Mouse (Mus musculus) hindbrain, embryonic 13.5 days (tissue): ENCODE measurements around the gene Slc22a14. TPM values are rescaled to one million over a fixed set of nuclear protein-coding genes. Genes with fewer than 3 reads are reported as not detected.

Source experiments
- ATAC-seq: fragments of 200-750 bp; cut with Nextera tagmentation; 2 replicates; pipeline ENCODE4 v1.8.0; 2017; ENCODE audit warnings: moderate TSS enrichment; ENCODE audit not compliant: low FRiP score
- H3K27ac ChIP-seq: fragments of 300-500 bp; sonication (generic); 2 replicates; pipeline ENCODE4 v1.5.1; 2015; ENCODE audit warnings: inconsistent platforms, mild to moderate bottlenecking, moderate library complexity
- H3K27me3 ChIP-seq: fragments of 300-500 bp; sonication (generic); 2 replicates; pipeline ENCODE4 v1.6.1; 2015; ENCODE audit warnings: mild to moderate bottlenecking, inconsistent platforms
- H3K36me3 ChIP-seq: fragments of 300-500 bp; sonication (generic); 2 replicates; pipeline ENCODE4 v1.6.1; 2015; ENCODE audit warnings: mild to moderate bottlenecking, inconsistent platforms
- H3K4me1 ChIP-seq: fragments of 300-500 bp; sonication (generic); replicated peaks from 2 replicates; pipeline ENCODE4 v1.6.1; 2015; ENCODE audit warnings: inconsistent platforms
- H3K4me2 ChIP-seq: fragments of 300-500 bp; sonication (generic); 2 replicates; pipeline ENCODE4 v1.6.1; 2015; ENCODE audit warnings: inconsistent platforms, mild to moderate bottlenecking, moderate library complexity
- H3K4me3 ChIP-seq: fragments of 300-500 bp; sonication (generic); 2 replicates; pipeline ENCODE4 v1.5.1; 2015; ENCODE audit warnings: mild to moderate bottlenecking, inconsistent platforms
- H3K9ac ChIP-seq: fragments of 300-500 bp; sonication (generic); 2 replicates; pipeline ENCODE4 v1.6.1; 2015; ENCODE audit warnings: mild to moderate bottlenecking, inconsistent platforms
- H3K9me3 ChIP-seq: fragments of 300-500 bp; sonication (generic); 2 replicates; pipeline ENCODE4 v1.6.1; 2016; ENCODE audit warnings: inconsistent platforms
- WGBS: fragments of 180-500 bp; shearing (Covaris S2); methylation state at CpG from one replicate; pipeline ENCODE4 v1.1.7; 2015; 5-methylcytosine and 5-hydroxymethylcytosine counted together
- polyA plus RNA-seq: library from polyadenylated mRNA; unstranded; fragments of >200 nt; fragmentation: Nextera tagmentation; extraction: Ambion mirVana; gene quantifications from 2 replicates; pipeline ENCODE4 v1.2.1, GENCODE M21; 2015

Gene Slc22a14
- polyA plus RNA-seq, 1 experiment from 2014 or later, result not detected

DNA sequence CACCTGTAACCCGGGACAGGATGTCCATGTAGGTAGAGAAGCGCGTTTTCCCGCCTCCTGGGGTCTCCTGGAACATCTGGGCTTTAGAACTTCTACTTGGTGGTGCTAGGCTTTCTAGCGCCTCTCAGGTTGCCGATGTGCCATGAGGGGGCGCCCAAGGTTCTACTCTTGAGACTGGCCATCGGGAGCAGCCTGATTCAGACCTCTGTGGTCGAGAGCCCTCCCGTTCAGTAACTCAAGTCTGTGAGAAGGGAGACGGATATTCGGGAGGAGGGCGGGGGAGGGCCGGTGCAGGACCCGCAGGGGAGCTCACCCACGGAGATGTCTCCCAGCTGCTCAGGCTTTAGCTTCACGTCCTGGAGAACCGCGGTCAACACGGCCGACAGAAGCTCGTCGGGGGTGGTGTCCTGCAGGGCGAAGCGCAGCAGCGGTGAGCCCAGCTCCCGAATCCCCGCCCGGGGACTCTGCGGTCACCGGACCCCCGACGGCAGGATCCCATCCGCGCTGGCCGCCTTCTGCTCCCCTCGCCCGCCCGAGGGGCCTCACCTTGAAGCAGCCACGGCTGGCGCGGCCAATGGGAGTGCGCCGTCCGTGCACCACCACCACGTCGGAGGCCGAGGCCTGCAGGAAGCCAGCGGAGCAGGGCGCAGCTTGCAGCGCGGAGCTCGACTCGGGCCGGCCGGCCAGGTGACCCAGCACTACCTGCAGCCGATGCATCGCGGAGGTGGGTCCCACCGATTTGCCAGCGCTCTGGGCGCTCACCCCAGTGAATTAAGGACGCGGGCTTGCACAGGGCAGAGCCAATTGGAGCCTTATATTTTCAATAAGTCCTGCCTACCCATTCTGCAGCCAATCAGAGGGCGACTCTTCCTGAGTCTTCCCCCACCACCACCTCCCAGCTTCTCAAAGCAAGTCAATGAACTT, 208.8 kb downstream of the Slc22a14 start, which contains the start of gene Acaa1b:
Acaa1b (minus strand) TSS at position 816 of the 924 bp plus-strand sequence.
- WGBS, result 1% methylated on average over 64 of the region's 65 CpGs
- Histone ChIP-seq H3K9me3 (no peaks in the 10 kb centered on the region), H3K27me3 (peaks cover 28% of the 10 kb centered on the region), H3K36me3 (no peaks in the 10 kb centered on the region), H3K4me2 (peak within 1 kb of the TSS; percentile 60), H3K27ac (no peak within 1 kb of the TSS), H3K4me1 (no peaks in the 10 kb centered on the region; the same call in 1 of the 2 replicates), H3K4me3 (peak within 1 kb of the TSS; percentile 57), H3K9ac (peak within 1 kb of the TSS; percentile 68)
- peak; percentile 92 for ATAC-seq

DNA sequence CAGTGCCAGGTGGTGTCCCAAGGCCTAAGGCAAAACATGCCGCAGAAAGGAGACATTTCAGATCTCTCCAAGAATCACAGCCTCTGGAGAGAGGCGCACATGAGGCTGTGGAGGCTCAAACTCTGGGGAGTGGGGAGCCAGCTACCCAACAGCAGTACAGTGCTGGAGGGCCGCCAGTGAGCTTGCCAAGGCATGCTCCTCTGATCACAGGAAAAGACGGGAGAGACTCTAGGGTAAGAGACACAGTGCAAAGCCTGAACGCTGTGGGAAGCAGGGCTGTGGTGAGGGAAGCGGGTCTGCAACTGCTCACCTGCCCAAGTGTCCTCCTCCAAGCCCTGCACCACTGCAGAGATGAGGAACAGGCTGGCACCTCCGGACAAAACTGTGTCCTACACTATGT, 209.5 kb downstream of the Slc22a14 start:
- no peaks in the 10 kb centered on the region for H3K36me3 ChIP-seq
- ATAC-seq, result no peak
- H3K4me3 ChIP-seq, result peak overlapping the region; percentile 57; the same call in 1 of the 2 replicates
- no peaks in the 10 kb centered on the region for H3K9me3 ChIP-seq
- 55% methylated on average over 7 of the region's 7 CpGs for WGBS
- H3K9ac ChIP-seq, result no peak overlapping the region
- H3K27me3 ChIP-seq, result peaks cover 28% of the 10 kb centered on the region
- H3K27ac ChIP-seq, result no peak overlapping the region
- peak overlapping the region; percentile 60; the same call in 1 of the 2 replicates for H3K4me2 ChIP-seq
- no peaks in the 10 kb centered on the region; the same call in 1 of the 2 replicates for H3K4me1 ChIP-seq

DNA sequence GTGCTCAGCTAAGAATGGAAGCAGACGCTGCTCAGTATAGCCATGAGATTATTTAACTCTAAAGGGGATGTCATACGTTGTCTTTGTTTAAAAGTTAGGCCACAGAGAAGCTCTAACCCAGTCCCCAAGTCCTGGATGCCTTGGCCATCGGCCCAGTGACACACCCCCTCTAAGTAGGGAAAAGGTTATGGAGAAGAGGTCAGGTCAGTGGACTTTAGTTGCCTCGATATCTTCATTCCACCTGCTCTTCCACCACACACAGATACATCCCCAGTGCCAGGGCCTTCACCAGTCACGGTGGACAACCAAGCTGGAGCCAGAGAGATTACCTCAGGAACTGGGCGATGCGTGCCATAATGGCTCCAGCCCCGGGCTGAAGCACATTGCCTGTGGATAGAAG, 209.9 kb downstream of the Slc22a14 start:
- H3K9ac ChIP-seq, result no peak overlapping the region
- peaks cover 28% of the 10 kb centered on the region for H3K27me3 ChIP-seq
- H3K9me3 ChIP-seq, result no peaks in the 10 kb centered on the region
- H3K27ac ChIP-seq, result no peak overlapping the region
- WGBS, result 84% methylated on average over 8 of the region's 8 CpGs
- no peak overlapping the region for H3K4me2 ChIP-seq
- no peak overlapping the region for H3K4me3 ChIP-seq
- no peak for ATAC-seq
- no peaks in the 10 kb centered on the region; the same call in 1 of the 2 replicates for H3K4me1 ChIP-seq
- no peaks in the 10 kb centered on the region for H3K36me3 ChIP-seq

DNA sequence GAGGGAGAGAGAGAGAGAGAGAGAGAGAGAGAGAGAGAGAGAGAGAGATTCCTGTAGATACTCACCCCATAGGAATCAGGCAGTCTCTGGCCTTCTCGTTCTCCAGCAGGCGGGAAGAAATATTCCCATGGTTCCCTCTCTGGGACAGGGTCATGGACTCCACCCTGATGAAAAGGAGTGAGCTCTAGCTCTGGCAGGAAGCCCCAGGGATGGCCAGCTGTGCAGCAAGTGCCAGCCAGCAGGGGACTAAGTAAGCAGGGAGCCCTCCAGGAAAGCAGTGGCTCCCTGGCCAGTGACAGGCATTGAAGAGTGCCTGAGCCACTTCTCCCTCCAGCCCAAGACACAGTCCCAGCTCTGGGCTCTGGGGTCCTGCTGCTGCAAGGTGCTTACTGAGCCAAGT, 213.6 kb downstream of the Slc22a14 start:
- Histone ChIP-seq H3K27me3 (peaks cover 16% of the 10 kb centered on the region), H3K9ac (peak overlapping the region; percentile 39; the same call in 1 of the 2 replicates), H3K4me2 (no peak overlapping the region), H3K27ac (no peak overlapping the region), H3K36me3 (no peaks in the 10 kb centered on the region), H3K9me3 (no peaks in the 10 kb centered on the region), H3K4me3 (no peak overlapping the region), H3K4me1 (no peaks in the 10 kb centered on the region; the same call in 1 of the 2 replicates)
- no peak for ATAC-seq
- WGBS, result 53% methylated on average over 2 of the region's 2 CpGs

DNA sequence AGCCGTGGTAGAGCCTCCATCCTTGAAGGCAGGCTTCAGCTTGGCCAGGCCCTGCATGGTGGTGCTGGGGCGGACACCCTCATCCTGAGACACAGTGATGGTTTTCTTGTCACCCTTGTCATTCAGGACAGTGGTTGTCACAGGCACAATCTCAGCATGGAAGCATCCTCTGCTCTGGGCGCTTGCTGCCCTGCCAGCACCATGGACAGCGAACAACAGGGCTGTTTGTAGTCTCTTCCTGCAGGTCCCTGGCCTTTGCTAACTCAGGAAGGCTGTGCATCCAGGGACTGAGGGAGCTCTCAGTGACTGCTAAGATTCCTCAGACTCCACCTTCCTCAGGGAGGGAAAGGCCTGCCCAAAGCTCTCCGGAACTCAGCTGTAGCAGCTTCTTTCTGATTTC, 215.8 kb downstream of the Slc22a14 start:
- no peak overlapping the region for H3K27ac ChIP-seq
- H3K4me1 ChIP-seq, result no peaks in the 10 kb centered on the region
- no peaks in the 10 kb centered on the region for H3K36me3 ChIP-seq
- H3K9ac ChIP-seq, result no peak overlapping the region
- H3K4me3 ChIP-seq, result no peak overlapping the region
- H3K4me2 ChIP-seq, result no peak overlapping the region
- 0 out of 2 replicates have a peak, but pooled peaks cover 1% of the 10 kb centered on the region for H3K27me3 ChIP-seq
- ATAC-seq, result no peak
- no peaks in the 10 kb centered on the region for H3K9me3 ChIP-seq
- WGBS, result 36% methylated on average over 5 of the region's 5 CpGs

DNA sequence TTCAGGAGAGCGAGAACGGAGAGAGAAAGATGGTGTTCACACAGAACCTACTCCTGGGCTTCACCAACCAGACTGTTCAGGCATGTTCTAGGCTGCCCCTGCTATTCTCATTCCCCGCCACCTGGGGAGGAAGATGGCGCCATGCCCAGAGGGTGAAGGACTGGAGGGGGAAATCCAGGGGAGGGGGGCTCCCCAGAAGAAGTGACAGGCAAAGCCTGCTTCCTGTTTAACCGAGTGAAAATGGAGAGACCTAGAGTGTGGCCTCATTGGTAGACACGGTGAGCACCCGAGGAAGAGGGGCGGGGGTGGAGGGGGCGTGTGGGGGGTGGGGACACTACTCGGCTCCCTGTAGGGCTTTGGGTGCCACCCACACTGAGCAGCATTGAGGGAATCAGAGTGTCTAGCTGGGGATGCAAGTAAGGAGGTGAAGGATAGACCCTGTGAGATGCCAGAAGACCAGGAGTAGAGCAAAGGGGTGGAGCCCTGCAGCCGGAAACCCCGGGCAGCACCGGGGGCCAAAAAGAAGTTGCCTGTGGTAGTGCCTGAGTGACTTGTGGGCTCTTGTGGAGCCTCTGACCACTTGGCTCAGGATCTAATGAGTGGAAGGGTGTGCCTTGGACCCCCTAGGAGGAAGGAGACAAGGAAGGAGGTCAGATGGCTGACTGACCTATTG, 219.1 kb downstream of the Slc22a14 start:
- ATAC-seq, result no peak
- WGBS, result 86% methylated on average over 13 of the region's 13 CpGs

DNA sequence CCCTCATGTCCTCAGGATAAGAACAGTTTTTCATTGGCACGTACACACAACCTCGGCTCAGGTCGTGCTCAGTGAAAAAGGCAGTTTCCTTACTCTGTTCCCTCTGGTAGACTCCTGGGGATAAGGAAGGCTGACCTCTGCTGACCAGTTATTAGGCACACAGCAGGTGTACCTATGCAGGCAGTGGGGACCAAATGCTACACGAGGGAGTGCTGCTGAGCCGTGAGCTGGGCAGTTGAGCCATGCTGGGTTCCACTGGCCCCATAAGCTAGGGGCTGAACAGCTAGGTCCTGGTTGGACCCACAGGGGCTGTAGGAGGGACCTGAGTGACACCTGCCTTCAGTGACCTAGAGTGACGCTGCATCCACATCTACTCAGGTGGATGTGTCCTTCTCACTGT, 219.7 kb downstream of the Slc22a14 start:
- WGBS, result 63% methylated on average over 6 of the region's 6 CpGs
- no peak overlapping the region for H3K27ac ChIP-seq
- ATAC-seq, result no peak
- no peak overlapping the region for H3K9ac ChIP-seq
- H3K36me3 ChIP-seq, result no peaks in the 10 kb centered on the region
- no peaks in the 10 kb centered on the region for H3K4me1 ChIP-seq
- no peaks in the 10 kb centered on the region for H3K27me3 ChIP-seq
- H3K4me2 ChIP-seq, result no peak overlapping the region
- no peak overlapping the region for H3K4me3 ChIP-seq
- H3K9me3 ChIP-seq, result no peaks in the 10 kb centered on the region

More for the DNA sequence above, 219.1 kb downstream of the Slc22a14 start:
- Histone ChIP-seq H3K9me3 (no peaks in the 10 kb centered on the region), H3K4me2 (no peak overlapping the region), H3K4me3 (no peak overlapping the region), H3K36me3 (no peaks in the 10 kb centered on the region), H3K9ac (no peak overlapping the region), H3K4me1 (no peaks in the 10 kb centered on the region), H3K27me3 (no peaks in the 10 kb centered on the region), H3K27ac (no peak overlapping the region)

DNA sequence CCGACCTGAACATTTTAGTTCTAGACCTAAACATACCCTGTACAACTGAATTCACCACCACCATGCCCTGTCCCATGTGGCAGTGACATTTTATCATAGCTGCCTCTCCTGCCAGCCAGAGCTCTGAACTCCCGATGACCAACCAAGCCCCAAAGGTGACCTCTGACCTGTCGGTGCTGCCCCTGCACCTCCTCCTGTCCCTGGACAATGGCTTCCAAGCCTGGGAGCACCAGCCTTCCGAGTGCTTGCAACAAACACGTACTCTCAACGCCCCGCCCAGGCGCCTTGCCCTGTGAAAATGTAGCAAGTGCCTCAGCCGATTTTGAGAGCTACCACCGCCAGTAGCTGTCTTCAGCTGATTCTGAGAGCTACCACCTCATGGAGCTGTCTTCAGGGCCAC, 220.2 kb downstream of the Slc22a14 start:
- Histone ChIP-seq H3K9ac (no peak overlapping the region), H3K27me3 (no peaks in the 10 kb centered on the region), H3K9me3 (no peaks in the 10 kb centered on the region), H3K27ac (no peak overlapping the region), H3K36me3 (no peaks in the 10 kb centered on the region), H3K4me3 (no peak overlapping the region), H3K4me1 (no peaks in the 10 kb centered on the region), H3K4me2 (no peak overlapping the region)
- WGBS, result 43% methylated on average over 10 of the region's 10 CpGs
- no peak for ATAC-seq

DNA sequence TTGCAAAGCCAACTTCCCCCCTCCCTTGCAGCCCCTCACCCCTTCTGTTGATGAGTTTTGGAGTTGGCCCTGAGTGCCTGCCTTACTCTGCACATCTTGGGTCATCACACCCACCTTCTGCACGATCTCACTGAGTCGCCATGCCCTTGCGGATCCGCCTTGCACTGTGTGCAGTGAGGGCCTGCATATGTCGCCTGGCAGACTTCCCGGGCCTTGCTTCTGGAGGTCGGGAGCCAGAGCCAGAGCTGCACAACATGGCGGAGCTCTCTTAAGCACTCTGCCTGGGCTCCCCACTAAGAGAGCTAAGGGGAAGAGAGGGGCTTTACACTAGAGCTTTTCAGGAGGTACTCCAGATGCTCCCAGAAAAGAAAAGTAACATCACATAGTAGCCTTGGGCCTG, 220.7 kb downstream of the Slc22a14 start:
- ATAC-seq, result no peak
- no peak overlapping the region for H3K27ac ChIP-seq
- H3K4me1 ChIP-seq, result no peaks in the 10 kb centered on the region
- no peak overlapping the region for H3K4me2 ChIP-seq
- H3K9me3 ChIP-seq, result no peaks in the 10 kb centered on the region
- 88% methylated on average over 8 of the region's 8 CpGs for WGBS
- no peaks in the 10 kb centered on the region for H3K36me3 ChIP-seq
- H3K27me3 ChIP-seq, result no peaks in the 10 kb centered on the region
- H3K4me3 ChIP-seq, result no peak overlapping the region
- no peak overlapping the region for H3K9ac ChIP-seq

DNA sequence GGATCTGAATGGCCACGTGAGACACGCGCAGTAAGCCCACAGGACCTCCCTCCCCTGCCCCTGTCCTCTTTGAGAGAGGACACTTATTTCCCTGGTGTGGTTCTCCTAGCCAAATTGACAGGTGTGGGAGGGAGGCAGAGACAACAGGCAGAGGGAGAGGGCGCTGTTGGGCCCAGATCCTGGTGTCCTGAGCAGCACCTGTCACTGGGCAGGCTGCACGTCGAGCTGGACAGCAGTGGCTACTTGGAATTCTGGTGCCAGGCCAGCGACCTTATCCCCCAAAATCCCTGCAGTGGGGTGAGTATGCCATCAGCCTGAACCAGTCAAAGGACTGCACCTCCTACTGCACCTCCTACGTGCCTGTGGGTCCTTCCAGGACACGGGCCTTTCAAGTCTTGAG, 222.0 kb downstream of the Slc22a14 start:
- no peak for ATAC-seq
- no peaks in the 10 kb centered on the region for H3K9me3 ChIP-seq
- no peaks in the 10 kb centered on the region for H3K36me3 ChIP-seq
- H3K27me3 ChIP-seq, result no peaks in the 10 kb centered on the region
- H3K4me1 ChIP-seq, result no peaks in the 10 kb centered on the region
- H3K4me3 ChIP-seq, result no peak overlapping the region
- 70% methylated on average over 9 of the region's 9 CpGs for WGBS
- no peak overlapping the region for H3K4me2 ChIP-seq
- no peak overlapping the region for H3K27ac ChIP-seq
- H3K9ac ChIP-seq, result no peak overlapping the region

DNA sequence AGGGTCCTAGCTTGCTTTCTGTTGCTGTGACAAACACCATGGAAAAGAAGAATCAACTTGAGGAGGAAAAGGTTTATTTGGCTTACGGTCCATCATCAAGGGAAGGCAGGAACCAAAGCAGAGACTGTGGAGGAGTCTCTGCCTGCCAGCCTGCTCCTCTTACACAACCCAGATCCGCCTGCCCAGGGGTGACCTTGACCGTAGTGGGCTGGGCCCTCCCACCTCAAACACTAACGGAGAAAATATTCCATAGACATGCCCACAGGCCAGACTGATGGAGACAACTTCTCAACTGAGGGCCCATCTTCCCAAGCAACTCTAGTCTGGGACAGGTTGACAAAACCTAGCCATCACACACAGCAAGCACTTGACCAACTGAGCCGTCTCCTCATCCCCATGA, 223.3 kb downstream of the Slc22a14 start:
- 0 out of 2 replicates have a peak, but pooled peaks cover 3% of the 10 kb centered on the region for H3K4me1 ChIP-seq
- no peak overlapping the region for H3K9ac ChIP-seq
- no peaks in the 10 kb centered on the region for H3K27me3 ChIP-seq
- 92% methylated on average over 5 of the region's 5 CpGs for WGBS
- H3K36me3 ChIP-seq, result no peaks in the 10 kb centered on the region
- no peak overlapping the region for H3K4me3 ChIP-seq
- no peak overlapping the region for H3K27ac ChIP-seq
- no peak overlapping the region for H3K4me2 ChIP-seq
- ATAC-seq, result no peak
- H3K9me3 ChIP-seq, result no peaks in the 10 kb centered on the region

DNA sequence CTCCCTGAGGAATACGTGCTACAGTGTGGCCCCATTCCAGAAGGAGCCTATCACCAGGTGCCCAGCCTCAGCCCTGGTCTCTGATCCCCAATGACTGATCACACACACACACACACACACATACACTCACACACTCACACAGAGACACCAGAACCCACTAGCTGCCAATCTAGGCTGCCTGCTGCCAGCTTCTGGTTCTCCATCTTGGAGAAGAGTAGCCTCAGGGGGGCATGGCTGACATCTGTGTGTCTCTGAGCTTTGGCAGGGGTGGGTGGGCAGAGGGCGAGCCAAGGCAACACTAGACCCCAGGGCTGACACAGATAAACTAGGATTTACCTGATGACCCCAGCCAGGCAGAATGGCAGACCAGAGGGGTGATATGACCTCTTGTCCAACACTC, 226.5 kb downstream of the Slc22a14 start:
- no peak overlapping the region for H3K27ac ChIP-seq
- 87% methylated on average over 2 of the region's 2 CpGs for WGBS
- 0 out of 2 replicates have a peak, but pooled peaks cover 3% of the 10 kb centered on the region for H3K4me1 ChIP-seq
- no peak overlapping the region for H3K4me2 ChIP-seq
- H3K9ac ChIP-seq, result no peak overlapping the region
- H3K27me3 ChIP-seq, result no peaks in the 10 kb centered on the region
- ATAC-seq, result no peak
- no peaks in the 10 kb centered on the region for H3K36me3 ChIP-seq
- no peak overlapping the region for H3K4me3 ChIP-seq
- no peaks in the 10 kb centered on the region for H3K9me3 ChIP-seq
